Mouse (Mus musculus): ENCODE measurements around the gene Slc35c2. TPM values are rescaled to one million over a fixed set of nuclear protein-coding genes. Genes with fewer than 3 reads are reported as not detected.

The Slc35c2 gene
- polyA plus RNA-seq, 1 experiment from 2014 or later = 39.1 TPM

GRCm38 (mm10) chr2:165273589-165273988 is 14.1 kb downstream of the Slc35c2 start:
- Histone ChIP-seq H3K4me2 (no peak overlapping the region), H3K27me3 (0 out of 2 replicates have a peak, but pooled peaks cover 2% of the 10 kb centered on the region), H3K4me1 (replicated peaks) (no peaks in the 10 kb centered on the region), H3K9me3 (replicated peaks) (no peaks in the 10 kb centered on the region), H3K4me3 (replicated peaks) (no peak overlapping the region), H3K27ac (replicated peaks) (no peak overlapping the region), H3K36me3 (replicated peaks) (peaks cover 18% of the 10 kb centered on the region; the same call in 1 of the 2 replicates), H3K9ac (no peak overlapping the region)
- ATAC-seq (ENCODE audit: insufficient read depth) = no peak
- 31% methylated on average over 4 of the region's 4 CpGs for WGBS (ENCODE audit: insufficient replicate concordance)

- no peak overlapping the region for H3K4me3 ChIP-seq (replicated peaks)
- H3K9ac ChIP-seq = no peak overlapping the region
- H3K4me2 ChIP-seq = no peak overlapping the region
- H3K36me3 ChIP-seq (replicated peaks) = no peaks in the 10 kb centered on the region
- H3K27ac ChIP-seq (replicated peaks) = no peak overlapping the region
- WGBS (ENCODE audit: insufficient replicate concordance) = 18% methylated on average over 8 of the region's 8 CpGs
- H3K27me3 ChIP-seq = peaks cover 20% of the 10 kb centered on the region
- ATAC-seq (ENCODE audit: insufficient read depth) = no peak
- H3K4me1 ChIP-seq (replicated peaks) = no peaks in the 10 kb centered on the region
- H3K9me3 ChIP-seq (replicated peaks) = no peaks in the 10 kb centered on the region
Measured at GRCm38 (mm10) chr2:165271326-165271725, 16.3 kb downstream of the Slc35c2 start.

GRCm38 (mm10) chr2:165270858-165271257 is 16.8 kb downstream of the Slc35c2 start:
- Histone ChIP-seq H3K4me3 (replicated peaks) (no peak overlapping the region), H3K27me3 (peaks cover 22% of the 10 kb centered on the region), H3K36me3 (replicated peaks) (no peaks in the 10 kb centered on the region), H3K4me1 (replicated peaks) (no peaks in the 10 kb centered on the region), H3K9ac (no peak overlapping the region), H3K9me3 (replicated peaks) (no peaks in the 10 kb centered on the region), H3K4me2 (no peak overlapping the region), H3K27ac (replicated peaks) (no peak overlapping the region)
- ATAC-seq (ENCODE audit: insufficient read depth) = no peak
- 29% methylated on average over 7 of the region's 7 CpGs for WGBS (ENCODE audit: insufficient replicate concordance)

GRCm38 (mm10) chr2:165266739-165267138 is 20.9 kb downstream of the Slc35c2 start:
- Histone ChIP-seq H3K4me3 (replicated peaks) (no peak overlapping the region), H3K4me2 (no peak overlapping the region), H3K4me1 (replicated peaks) (no peaks in the 10 kb centered on the region), H3K9ac (no peak overlapping the region), H3K36me3 (replicated peaks) (no peaks in the 10 kb centered on the region), H3K27ac (replicated peaks) (no peak overlapping the region), H3K27me3 (peaks cover 34% of the 10 kb centered on the region), H3K9me3 (replicated peaks) (no peaks in the 10 kb centered on the region)
- ATAC-seq (ENCODE audit: insufficient read depth) = no peak
- WGBS (ENCODE audit: insufficient replicate concordance) = 27% methylated on average over 12 of the region's 12 CpGs

- H3K36me3 ChIP-seq (replicated peaks) = no peaks in the 10 kb centered on the region
- no peak overlapping the region for H3K4me3 ChIP-seq (replicated peaks)
- no peak overlapping the region for H3K27ac ChIP-seq (replicated peaks)
- H3K9me3 ChIP-seq (replicated peaks) = no peaks in the 10 kb centered on the region
- no peak overlapping the region for H3K9ac ChIP-seq
- WGBS (ENCODE audit: insufficient replicate concordance) = 53% methylated on average over 7 of the region's 7 CpGs
- no peaks in the 10 kb centered on the region for H3K4me1 ChIP-seq (replicated peaks)
- no peak for ATAC-seq (ENCODE audit: insufficient read depth)
- peaks cover 41% of the 10 kb centered on the region for H3K27me3 ChIP-seq
- no peak overlapping the region for H3K4me2 ChIP-seq
Measured at GRCm38 (mm10) chr2:165263861-165264260, 23.8 kb downstream of the Slc35c2 start.

- no peaks in the 10 kb centered on the region for H3K9me3 ChIP-seq (replicated peaks)
- ATAC-seq (ENCODE audit: insufficient read depth) = no peak
- no peaks in the 10 kb centered on the region for H3K36me3 ChIP-seq (replicated peaks)
- peaks cover 36% of the 10 kb centered on the region for H3K27me3 ChIP-seq
- no peak overlapping the region for H3K4me2 ChIP-seq
- H3K9ac ChIP-seq = no peak overlapping the region
- WGBS (ENCODE audit: insufficient replicate concordance) = 41% methylated on average over 18 of the region's 18 CpGs
- no peak overlapping the region for H3K4me3 ChIP-seq (replicated peaks)
- no peak overlapping the region for H3K27ac ChIP-seq (replicated peaks)
- no peaks in the 10 kb centered on the region for H3K4me1 ChIP-seq (replicated peaks)
Measured at GRCm38 (mm10) chr2:165262274-165262990, 25.2 kb downstream of the Slc35c2 start.

- H3K27me3 ChIP-seq = peaks cover 42% of the 10 kb centered on the region
- H3K9ac ChIP-seq = no peak overlapping the region
- no peaks in the 10 kb centered on the region for H3K9me3 ChIP-seq (replicated peaks)
- H3K36me3 ChIP-seq (replicated peaks) = no peaks in the 10 kb centered on the region
- ATAC-seq (ENCODE audit: insufficient read depth) = no peak
- 62% methylated on average over 8 of the region's 8 CpGs for WGBS (ENCODE audit: insufficient replicate concordance)
- no peak overlapping the region for H3K4me2 ChIP-seq
- no peak overlapping the region for H3K27ac ChIP-seq (replicated peaks)
- H3K4me3 ChIP-seq (replicated peaks) = no peak overlapping the region
- H3K4me1 ChIP-seq (replicated peaks) = no peaks in the 10 kb centered on the region
Measured at GRCm38 (mm10) chr2:165259859-165260258, 27.8 kb downstream of the Slc35c2 start.

- Histone ChIP-seq H3K4me1 (replicated peaks) (no peaks in the 10 kb centered on the region), H3K9ac (no peak overlapping the region), H3K4me3 (replicated peaks) (no peak overlapping the region), H3K9me3 (replicated peaks) (no peaks in the 10 kb centered on the region), H3K27me3 (peaks cover 57% of the 10 kb centered on the region), H3K36me3 (replicated peaks) (no peaks in the 10 kb centered on the region), H3K27ac (replicated peaks) (no peak overlapping the region), H3K4me2 (no peak overlapping the region)
- no peak for ATAC-seq (ENCODE audit: insufficient read depth)
- WGBS (ENCODE audit: insufficient replicate concordance) = 55% methylated on average over 6 of the region's 6 CpGs
Measured at GRCm38 (mm10) chr2:165258321-165258720, 29.3 kb downstream of the Slc35c2 start.

- peaks cover 60% of the 10 kb centered on the region for H3K27me3 ChIP-seq
- WGBS (ENCODE audit: insufficient replicate concordance) = 43% methylated on average over 11 of the region's 11 CpGs
- no peak for ATAC-seq (ENCODE audit: insufficient read depth)
Measured at GRCm38 (mm10) chr2:165257151-165257834, 30.4 kb downstream of the Slc35c2 start.

GRCm38 (mm10) chr2:165256213-165256612 is 31.5 kb downstream of the Slc35c2 start:
- Histone ChIP-seq H3K9me3 (replicated peaks) (no peaks in the 10 kb centered on the region), H3K4me1 (replicated peaks) (no peaks in the 10 kb centered on the region), H3K27me3 (peaks cover 52% of the 10 kb centered on the region), H3K4me2 (no peak overlapping the region), H3K27ac (replicated peaks) (no peak overlapping the region), H3K9ac (no peak overlapping the region), H3K4me3 (replicated peaks) (no peak overlapping the region), H3K36me3 (replicated peaks) (no peaks in the 10 kb centered on the region)
- no peak for ATAC-seq (ENCODE audit: insufficient read depth)
- whole genome bisulfite sequencing (ENCODE audit: insufficient replicate concordance) = 56% methylated on average over 10 of the region's 10 CpGs

More at GRCm38 (mm10) chr2:165257151-165257834, 30.4 kb downstream of the Slc35c2 start:
- Histone ChIP-seq H3K9me3 (replicated peaks) (no peaks in the 10 kb centered on the region), H3K36me3 (replicated peaks) (no peaks in the 10 kb centered on the region), H3K9ac (no peak overlapping the region), H3K4me2 (no peak overlapping the region), H3K27ac (replicated peaks) (no peak overlapping the region), H3K4me3 (replicated peaks) (no peak overlapping the region), H3K4me1 (replicated peaks) (no peaks in the 10 kb centered on the region)

- no peak overlapping the region for H3K4me2 ChIP-seq
- no peaks in the 10 kb centered on the region for H3K9me3 ChIP-seq (replicated peaks)
- ATAC-seq (ENCODE audit: insufficient read depth) = no peak
- no peak overlapping the region for H3K27ac ChIP-seq (replicated peaks)
- no peak overlapping the region for H3K9ac ChIP-seq
- no peaks in the 10 kb centered on the region for H3K36me3 ChIP-seq (replicated peaks)
- 11% methylated on average over 10 of the region's 10 CpGs for WGBS (ENCODE audit: insufficient replicate concordance)
- H3K4me3 ChIP-seq (replicated peaks) = no peak overlapping the region
- peaks cover 53% of the 10 kb centered on the region for H3K27me3 ChIP-seq
- H3K4me1 ChIP-seq (replicated peaks) = no peaks in the 10 kb centered on the region
Measured at GRCm38 (mm10) chr2:165253867-165254266, 33.8 kb downstream of the Slc35c2 start.
